Mouse (Mus musculus): ENCODE measurements around the gene A830031A19Rik. TPM values are rescaled to one million over a fixed set of nuclear protein-coding genes. Genes with fewer than 3 reads are reported as not detected.
A peak's percentile ranks its signal among the peaks of the same experiment; 100 is the strongest.

The A830031A19Rik gene
- total and polyA plus RNA-seq, 3 experiments: not detected

DNA sequence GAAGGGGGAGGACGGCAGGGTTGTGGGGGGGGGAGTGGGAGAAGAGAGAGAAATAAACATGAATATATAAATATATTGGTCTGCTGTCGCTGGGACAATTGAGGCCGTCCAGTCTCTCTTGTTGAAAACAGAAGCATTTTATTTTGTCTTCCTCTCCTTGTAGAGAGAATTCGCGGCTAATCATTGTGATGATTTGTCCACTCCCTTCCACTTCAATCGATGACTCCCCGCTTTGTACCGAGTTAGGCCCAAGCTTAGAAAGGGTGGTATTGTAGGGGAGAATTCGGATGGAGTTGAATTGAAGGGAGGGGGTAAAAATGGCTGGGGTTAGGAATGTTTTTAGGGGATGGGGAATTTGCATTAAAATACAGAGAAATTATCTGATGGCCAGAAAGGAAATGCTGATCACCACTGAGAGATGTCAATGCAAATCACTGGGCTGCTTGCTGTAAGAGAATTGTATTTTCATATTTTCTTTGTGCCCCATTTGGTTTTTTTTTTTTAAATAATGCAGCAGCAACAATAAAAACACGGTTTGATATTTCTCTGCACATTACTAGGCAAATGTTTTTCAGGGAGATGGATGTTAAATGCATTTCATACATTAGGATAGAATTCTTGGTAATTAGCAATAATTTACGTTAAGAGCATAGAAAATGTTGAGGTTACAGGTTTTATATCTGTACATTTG lies 7.7 kb upstream of the A830031A19Rik start:
- TF ChIP-seq SIN3A (IDR thresholded peaks at IDR 0.05; ENCODE audit: low read length) (peak; percentile 33), MAZ (IDR thresholded peaks at IDR 0.05; ENCODE audit: low read depth, low read length) (peak; percentile 71; the same call in 1 of the 2 replicates), ZNF384 (IDR thresholded peaks at IDR 0.05; ENCODE audit: low read depth, low read length) (peak; percentile 57; the same call in 1 of the 2 replicates), TAL1 (IDR thresholded peaks at IDR 0.05; ENCODE audit: low read length) (no peak), CHD1 (IDR thresholded peaks at IDR 0.05; ENCODE audit: low read depth, low read length) (peak; percentile 93; the same call in 1 of the 2 replicates), TBP (IDR thresholded peaks at IDR 0.05; ENCODE audit: low read depth, low read length) (0 out of 2 replicates have a peak, but pooled peaks have one; percentile 10), SMC3 (IDR thresholded peaks at IDR 0.05; ENCODE audit: low read depth, low read length) (no peak), ZMIZ1 (IDR thresholded peaks at IDR 0.05; ENCODE audit: low read depth, low read length) (peak; percentile 43), ETS1 (IDR thresholded peaks at IDR 0.05; ENCODE audit: low read depth, low read length) (0 out of 2 replicates have a peak, but pooled peaks have one; percentile 6), GATA1 (IDR thresholded peaks at IDR 0.05; ENCODE audit: low read depth, low read length) (peak; percentile 61; the same call in 1 of the 2 replicates)
- Histone ChIP-seq H3K36me3 (ENCODE audit: control insufficient read depth in 1 of 2, insufficient read depth in 2 of 2, low read length in 2 of 2) (peaks cover 25 to 40% of the 10 kb centered on the region in 2 experiments), H3K27me3 (ENCODE audit: control insufficient read depth in 1 of 2, insufficient read depth in 2 of 2, low read length in 2 of 2) (no peaks in the 10 kb centered on the region), H3K9ac (ENCODE audit: control insufficient read depth, low read depth, low read length, poor library complexity, severe bottlenecking) (peak overlapping the region; percentile 98), H3K27ac (ENCODE audit: control insufficient read depth, low read depth, low read length) (peak overlapping the region; percentile 96), H3K4me3 (ENCODE audit: control insufficient read depth in 1 of 2, insufficient read depth in 1 of 2, low read depth in 2 of 2, low read length in 2 of 2) (peak overlapping the region; percentile 69 to 82), H3K9me3 (replicated peaks; ENCODE audit: insufficient read depth, low read length) (no peaks in the 10 kb centered on the region), H3K79me2 (ENCODE audit: control insufficient read depth, insufficient read depth, low read length, poor library complexity) (peaks cover 93% of the 10 kb centered on the region), H3K4me1 (ENCODE audit: control insufficient read depth in 1 of 2, insufficient read depth in 2 of 2, low read length in 2 of 2) (peaks cover 9 to 18% of the 10 kb centered on the region in 2 experiments)
- peak; percentile 57 for DNase-seq (ENCODE audit: low read depth, low spot score)

GRCm38 (mm10) chr11:24081687-24082384 lies 7.0 kb upstream of the A830031A19Rik start:
- H3K4me3 ChIP-seq (ENCODE audit: control insufficient read depth in 1 of 2, insufficient read depth in 1 of 2, low read depth in 2 of 2, low read length in 2 of 2): peak overlapping the region; percentile 69 to 82
- peak overlapping the region; percentile 98 for H3K9ac ChIP-seq (ENCODE audit: control insufficient read depth, low read depth, low read length, poor library complexity, severe bottlenecking)
- peak; percentile 69 for DNase-seq (ENCODE audit: low read depth, low spot score)
- no peaks in the 10 kb centered on the region for H3K27me3 ChIP-seq (ENCODE audit: control insufficient read depth in 1 of 2, insufficient read depth in 2 of 2, low read length in 2 of 2)
- peak overlapping the region; percentile 96 for H3K27ac ChIP-seq (ENCODE audit: control insufficient read depth, low read depth, low read length)
- peaks cover 18 to 34% of the 10 kb centered on the region in 2 experiments for H3K36me3 ChIP-seq (ENCODE audit: control insufficient read depth in 1 of 2, insufficient read depth in 2 of 2, low read length in 2 of 2)
- H3K9me3 ChIP-seq (replicated peaks; ENCODE audit: insufficient read depth, low read length): no peaks in the 10 kb centered on the region
- peaks cover 94% of the 10 kb centered on the region for H3K79me2 ChIP-seq (ENCODE audit: control insufficient read depth, insufficient read depth, low read length, poor library complexity)
- H3K4me1 ChIP-seq (ENCODE audit: control insufficient read depth in 1 of 2, insufficient read depth in 2 of 2, low read length in 2 of 2): peaks cover 9 to 18% of the 10 kb centered on the region in 2 experiments; a peak in 3 of 4 replicates
- no peak for TF ChIP-seq ETS1 (IDR thresholded peaks at IDR 0.05; ENCODE audit: low read depth, low read length)
- TF ChIP-seq MAX (IDR thresholded peaks at IDR 0.05; ENCODE audit: low read length): peak; percentile 74; the same call in 1 of the 2 replicates
- TF ChIP-seq MXI1 (IDR thresholded peaks at IDR 0.05; ENCODE audit: low read depth, low read length): peak; percentile 95
- TF ChIP-seq BHLHE40 (IDR thresholded peaks at IDR 0.05; ENCODE audit: borderline replicate concordance, low read depth, low read length): no peak
- no peak for TF ChIP-seq ELF1 (IDR thresholded peaks at IDR 0.05; ENCODE audit: low read depth, low read length)
- peak; percentile 34; the same call in 1 of the 2 replicates for TF ChIP-seq SIN3A (IDR thresholded peaks at IDR 0.05; ENCODE audit: low read length)
- 0 out of 2 replicates have a peak, but pooled peaks have one; percentile 6 for TF ChIP-seq SMC3 (IDR thresholded peaks at IDR 0.05; ENCODE audit: low read depth, low read length)
- peak; percentile 64 for TF ChIP-seq MYC (IDR thresholded peaks at IDR 0.05; ENCODE audit: low read depth, low read length)
- TF ChIP-seq UBTF (IDR thresholded peaks at IDR 0.05; ENCODE audit: borderline replicate concordance, insufficient read depth, low read depth, low read length): peak; percentile 70; the same call in 1 of the 2 replicates
- no peak for TF ChIP-seq USF1 (IDR thresholded peaks at IDR 0.05; ENCODE audit: low read depth, low read length)
- no peak for TF ChIP-seq TCF12 (IDR thresholded peaks at IDR 0.05; ENCODE audit: low read depth, low read length)
- peak in 1 of 2 experiments; percentile 57; a peak in 3 of 4 replicates for TF ChIP-seq POLR2A (IDR thresholded peaks at IDR 0.05; ENCODE audit: control insufficient read depth in 1 of 2, insufficient read depth in 1 of 2, low read depth in 1 of 2, low read length in 2 of 2, poor library complexity in 1 of 2)
- no peak for TF ChIP-seq RAD21 (IDR thresholded peaks at IDR 0.05; ENCODE audit: low read depth, low read length)
- no peak for TF ChIP-seq E2F4 (IDR thresholded peaks at IDR 0.05; ENCODE audit: borderline replicate concordance, low read depth, low read length)
- peak; percentile 18; the same call in 1 of the 2 replicates for TF ChIP-seq NELFE (IDR thresholded peaks at IDR 0.05; ENCODE audit: low read depth, low read length)

All from MEL (cell line).